Mouse (Mus musculus) ovary, adult 10 weeks (tissue): ENCODE results near the gene Nrros. TPM values are rescaled to one million over a fixed set of nuclear protein-coding genes. Genes with fewer than 3 reads are reported as not detected.

Source experiments
- polyA plus RNA-seq: library from polyadenylated mRNA; stranded (reverse); fragments of 350-450 nt; fragmentation: Illumina TruSeq; extraction: RNeasy Lipid Tissue Mini Kit (QIAGEN cat#74804); gene quantifications from one replicate; pipeline ENCODE4 v1.2.3, GENCODE M21; 2014

Gene Nrros
- polyA plus RNA-seq: 0.94 TPM

GRCm38 (mm10) chr16:32165281-32165821 is at the start of gene Nrros:
Gene Nrros (minus strand): TSS chr16:32165594.

GRCm38 (mm10) chr16:32179333-32179901 is 14.0 kb upstream of the Nrros start, which contains the start of gene Bex6:
Gene Bex6 (plus strand): TSS chr16:32179823.

GRCm38 (mm10) chr16:32099638-32100150 is 65.7 kb downstream of the Nrros start, which contains the start of the genes Pigx and Cep19:
Gene Pigx (minus strand): TSS chr16:32099740.
Gene Cep19 (plus strand): TSS chr16:32099800.

Other genes with a start within 250 kb of the Nrros start
- not detected for gene Pigz, start 231.7 kb downstream of the Nrros start, polyA plus RNA-seq
- gene 0610012G03Rik, start 217.1 kb downstream of the Nrros start, polyA plus RNA-seq: 2.7 TPM
- 110 TPM for gene Ncbp2, start 217.1 kb downstream of the Nrros start, polyA plus RNA-seq
- 50.6 TPM for gene Senp5, start 162.3 kb downstream of the Nrros start, polyA plus RNA-seq
- 126 TPM for gene Pak2, start 86.3 kb downstream of the Nrros start, polyA plus RNA-seq
- gene Pigx, start 65.9 kb downstream of the Nrros start, polyA plus RNA-seq: 74.8 TPM
- gene Cep19, start 65.8 kb downstream of the Nrros start, polyA plus RNA-seq: 24.4 TPM
- gene Bex6, start 14.2 kb upstream of the Nrros start, polyA plus RNA-seq: not detected
- 51.2 TPM for gene Fbxo45, start 81.6 kb upstream of the Nrros start, polyA plus RNA-seq
- 6.6 TPM for gene Wdr53, start 81.6 kb upstream of the Nrros start, polyA plus RNA-seq
- not detected for gene Smco1, start 105.9 kb upstream of the Nrros start, polyA plus RNA-seq
- gene Rnf168, start 111.9 kb upstream of the Nrros start, polyA plus RNA-seq: 65.1 TPM
- 97.0 TPM for gene Ubxn7, start 166.7 kb upstream of the Nrros start, polyA plus RNA-seq
- not detected for gene Tm4sf19, start 234.9 kb upstream of the Nrros start, polyA plus RNA-seq